ENCODE assay signal across 8 mouse cellular contexts in genomic region chr19:10012827-10013278, GRCm38 (mm10). TPM values are rescaled to one million over a fixed set of nuclear protein-coding genes. Genes with fewer than 3 reads are reported as not detected.
DNase-seq lines count a peak whose midpoint lies in the region; ATAC-seq and TF ChIP-seq lines count a peak whose summit lies in the region.

No protein-coding gene starts in this region.

- H3K9ac ChIP-seq in hindbrain, embryonic 13.5 days, result 0 out of 2 replicates have a peak overlapping the region, but pooled peaks have one; percentile 43
- peak overlapping the region; percentile 49; the same call in 1 of the 2 replicates for H3K9ac ChIP-seq in lung, embryonic 16.5 days (ENCODE audit: low read length)

- peak; percentile 44 for DNase-seq in adrenal gland, postnatal 14 days
- DNase-seq in adrenal gland, adult 8-10 months, result no peak
- DNase-seq in retina, embryonic 14.5 days (ENCODE audit: low spot score), result no peak
- no peak for DNase-seq in cerebellum, postnatal 36 days
- DNase-seq in layer of hippocampus, adult 2 months (ENCODE audit: low spot score in 2 of 2), result no peak

- WGBS in hindbrain, embryonic 13.5 days, result 66% methylated on average over 6 of the region's 6 CpGs
- WGBS in lung, embryonic 16.5 days, result 8% methylated on average over 6 of the region's 6 CpGs

- no peaks in the 10 kb centered on the region for H3K27me3 ChIP-seq in hindbrain, embryonic 13.5 days
- H3K27me3 ChIP-seq in lung, embryonic 16.5 days (ENCODE audit: control insufficient read depth, insufficient read depth, low read depth, low read length), result no peaks in the 10 kb centered on the region

- TF ChIP-seq POLR2A in embryonic fibroblast, embryonic 13.5 days (IDR thresholded peaks at IDR 0.05; ENCODE audit: low read depth, low read length), result no peak

- no peak for ATAC-seq in hindbrain, embryonic 13.5 days (ENCODE audit: low FRiP score)
- peak; percentile 76 for ATAC-seq in lung, embryonic 16.5 days (ENCODE audit: low read depth)

- H3K9me3 ChIP-seq in hindbrain, embryonic 13.5 days, result no peaks in the 10 kb centered on the region
- H3K9me3 ChIP-seq in lung, embryonic 16.5 days (ENCODE audit: control insufficient read depth, low read length), result no peaks in the 10 kb centered on the region

- H3K36me3 ChIP-seq in hindbrain, embryonic 13.5 days, result no peaks in the 10 kb centered on the region
- H3K36me3 ChIP-seq in lung, embryonic 16.5 days (ENCODE audit: control insufficient read depth, insufficient read depth, low read length), result no peaks in the 10 kb centered on the region

- no peak overlapping the region for H3K4me3 ChIP-seq in embryonic fibroblast, embryonic 13.5 days (ENCODE audit: insufficient read depth, low read length)
- no peak overlapping the region for H3K4me3 ChIP-seq in hindbrain, embryonic 13.5 days
- no peak overlapping the region for H3K4me3 ChIP-seq in lung, embryonic 16.5 days (ENCODE audit: low read length)
- H3K4me3 ChIP-seq in layer of hippocampus, adult 2 months, result no peak overlapping the region

- H3K27ac ChIP-seq in embryonic fibroblast, embryonic 13.5 days (ENCODE audit: insufficient read depth, low read length), result peak overlapping the region; percentile 96
- peak overlapping the region; percentile 30 for H3K27ac ChIP-seq in hindbrain, embryonic 13.5 days
- peak overlapping the region; percentile 79 for H3K27ac ChIP-seq in lung, embryonic 16.5 days (ENCODE audit: low read length)
- H3K27ac ChIP-seq in layer of hippocampus, adult 2 months, result no peak overlapping the region

- peaks cover 10% of the 10 kb centered on the region for H3K4me1 ChIP-seq in embryonic fibroblast, embryonic 13.5 days (ENCODE audit: control insufficient read depth, insufficient read depth, low read length)
- H3K4me1 ChIP-seq in hindbrain, embryonic 13.5 days (replicated peaks), result peaks cover 8% of the 10 kb centered on the region; the same call in 1 of the 2 replicates
- H3K4me1 ChIP-seq in lung, embryonic 16.5 days (replicated peaks; ENCODE audit: control insufficient read depth, insufficient read depth, low read length), result peaks cover 17% of the 10 kb centered on the region

- H3K4me2 ChIP-seq in hindbrain, embryonic 13.5 days, result no peak overlapping the region
- no peak overlapping the region for H3K4me2 ChIP-seq in lung, embryonic 16.5 days (ENCODE audit: low read depth, low read length)

- no peak for TF ChIP-seq CTCF in embryonic fibroblast, embryonic 13.5 days (IDR thresholded peaks at IDR 0.05; ENCODE audit: borderline replicate concordance, insufficient read depth, low read length)
- TF ChIP-seq CTCF in layer of hippocampus, adult 2 months (conservative IDR thresholded peaks at IDR 0.05), result no peak

RNA-seq across cellular contexts. Expression of gene Rab3il1, which starts 11.4 kb away (rescaled TPM):
- 9.7 and 10.1 TPM in 2 replicates for total RNA-seq in adrenal gland, postnatal 14 days (2021)
- total RNA-seq in adrenal gland, adult 8-10 months (2022), result 10 to 100 TPM in 2 of 4 experiments, 1 to 10 TPM in 2; 6.5 to 13.3 (median 9.5) TPM
- 6.5 and 18.2 TPM in 2 replicates for polyA plus RNA-seq in embryonic fibroblast, embryonic 13.5 days (2011; ENCODE audit: insufficient read length, low read depth, missing spikeins)
- 22.6 and 25.1 TPM in 2 replicates for polyA plus RNA-seq in hindbrain, embryonic 13.5 days (2015; fragmentation: Nextera tagmentation; extraction: Ambion mirVana)
- polyA plus RNA-seq in lung, embryonic 16.5 days (2015; fragmentation: Nextera tagmentation; extraction: Ambion mirVana), result 30.3 and 33.0 TPM in 2 replicates
- 10 to 100 TPM in 1 of 2 experiments, 1 to 10 TPM in 1; 9.7 to 10.4 TPM for total RNA-seq in layer of hippocampus, adult 2 months (2021)

RNA-seq across cellular contexts. Expression of gene Best1, which starts 11.4 kb away (rescaled TPM):
- total RNA-seq in adrenal gland, postnatal 14 days (2021), result 0.19 TPM in 1 of 2 replicates, not detected in the other
- 1 to 10 TPM in 1 of 4 experiments, under 1 TPM in 3; 0.15 to 1.0 (median 0.44) TPM for total RNA-seq in adrenal gland, adult 8-10 months (2022)
- 0.33 and 0.60 TPM in 2 replicates for polyA plus RNA-seq in embryonic fibroblast, embryonic 13.5 days (2011; ENCODE audit: insufficient read length, low read depth, missing spikeins)
- 1.5 and 1.7 TPM in 2 replicates for polyA plus RNA-seq in hindbrain, embryonic 13.5 days (2015; fragmentation: Nextera tagmentation; extraction: Ambion mirVana)
- polyA plus RNA-seq in lung, embryonic 16.5 days (2015; fragmentation: Nextera tagmentation; extraction: Ambion mirVana), result 1.1 and 1.4 TPM in 2 replicates
- 1 to 10 TPM; 1.2 to 1.5 TPM for total RNA-seq in layer of hippocampus, adult 2 months (2021)

RNA-seq across cellular contexts. Expression of gene Fads3, which starts 28.5 kb away (rescaled TPM):
- total RNA-seq in adrenal gland, postnatal 14 days (2021), result 11.3 and 14.0 TPM in 2 replicates
- 10 to 100 TPM in 3 of 4 experiments, 1 to 10 TPM in 1; 9.9 to 55.1 (median 22.0) TPM for total RNA-seq in adrenal gland, adult 8-10 months (2022)
- polyA plus RNA-seq in embryonic fibroblast, embryonic 13.5 days (2011; ENCODE audit: insufficient read length, low read depth, missing spikeins), result 115 and 142 TPM in 2 replicates
- polyA plus RNA-seq in hindbrain, embryonic 13.5 days (2015; fragmentation: Nextera tagmentation; extraction: Ambion mirVana), result 15.2 and 18.0 TPM in 2 replicates
- 72.0 and 76.0 TPM in 2 replicates for polyA plus RNA-seq in lung, embryonic 16.5 days (2015; fragmentation: Nextera tagmentation; extraction: Ambion mirVana)
- 10 to 100 TPM; 25.0 to 25.6 TPM for total RNA-seq in layer of hippocampus, adult 2 months (2021)

RNA-seq across cellular contexts. Expression of gene Fth1, which starts 32.5 kb away (rescaled TPM):
- total RNA-seq in adrenal gland, postnatal 14 days (2021), result 2,322 and 2,352 TPM in 2 replicates
- 1,000 to 10,000 TPM; 2,860 to 3,469 (median 3,019) TPM for total RNA-seq in adrenal gland, adult 8-10 months (2022)
- polyA plus RNA-seq in embryonic fibroblast, embryonic 13.5 days (2011; ENCODE audit: insufficient read length, low read depth, missing spikeins), result 1,225 and 1,491 TPM in 2 replicates
- polyA plus RNA-seq in hindbrain, embryonic 13.5 days (2015; fragmentation: Nextera tagmentation; extraction: Ambion mirVana), result 1,535 and 1,618 TPM in 2 replicates
- polyA plus RNA-seq in lung, embryonic 16.5 days (2015; fragmentation: Nextera tagmentation; extraction: Ambion mirVana), result 1,957 and 1,991 TPM in 2 replicates
- 1,000 to 10,000 TPM; 3,170 to 3,409 TPM for total RNA-seq in layer of hippocampus, adult 2 months (2021)
